Mouse (Mus musculus) embryonic facial prominence, embryonic 12.5 days (tissue): ENCODE data around the gene Stard5. TPM values are rescaled to one million over a fixed set of nuclear protein-coding genes. Genes with fewer than 3 reads are reported as not detected.

Experiments used
- ATAC-seq: fragments of 200-750 bp; cut with Nextera tagmentation; 2 replicates; pipeline ENCODE4 v1.8.0; 2017; ENCODE audit not compliant: insufficient number of reproducible peaks, insufficient read depth, low FRiP score, low TSS enrichment
- H3K27ac ChIP-seq: fragments of 300-500 bp; sonication (generic); 2 replicates; pipeline ENCODE4 v1.5.1; 2016; ENCODE audit warnings: mild to moderate bottlenecking
- H3K27me3 ChIP-seq: fragments of 300-500 bp; sonication (generic); 2 replicates; pipeline ENCODE4 v1.6.1; 2016; ENCODE audit warnings: mild to moderate bottlenecking, moderate library complexity
- H3K36me3 ChIP-seq: fragments of 300-500 bp; sonication (generic); 2 replicates; pipeline ENCODE4 v1.6.1; 2016; ENCODE audit warnings: mild to moderate bottlenecking
- H3K4me1 ChIP-seq: fragments of 300-500 bp; sonication (generic); 2 replicates; pipeline ENCODE4 v1.6.1; 2016
- H3K4me2 ChIP-seq: fragments of 300-500 bp; sonication (generic); replicated peaks from 2 replicates; pipeline ENCODE4 v1.6.1; 2016; ENCODE audit warnings: mild to moderate bottlenecking, moderate library complexity
- H3K4me3 ChIP-seq: fragments of 300-500 bp; sonication (generic); 2 replicates; pipeline ENCODE4 v1.5.1; 2016; ENCODE audit warnings: mild to moderate bottlenecking
- H3K9ac ChIP-seq: fragments of 300-500 bp; sonication (generic); 2 replicates; pipeline ENCODE4 v1.6.1; 2016; ENCODE audit warnings: mild to moderate bottlenecking, moderate library complexity
- H3K9me3 ChIP-seq: fragments of 300-500 bp; sonication (generic); 2 replicates; pipeline ENCODE4 v1.6.1; 2016; ENCODE audit warnings: mild to moderate bottlenecking, moderate library complexity
- WGBS: fragments of 180-500 bp; shearing (Covaris S2); methylation state at CpG from one replicate; pipeline ENCODE4 v1.1.7; 2016; 5-methylcytosine and 5-hydroxymethylcytosine counted together
- polyA plus RNA-seq: library from polyadenylated mRNA; unstranded; fragments of >200 nt; fragmentation: Nextera tagmentation; extraction: Ambion mirVana; gene quantifications from 2 replicates; pipeline ENCODE4 v1.2.1, GENCODE M21; 2016

Stard5 gene
- polyA plus RNA-seq, 1 experiment from 2014 or later = 25.7 TPM

DNA sequence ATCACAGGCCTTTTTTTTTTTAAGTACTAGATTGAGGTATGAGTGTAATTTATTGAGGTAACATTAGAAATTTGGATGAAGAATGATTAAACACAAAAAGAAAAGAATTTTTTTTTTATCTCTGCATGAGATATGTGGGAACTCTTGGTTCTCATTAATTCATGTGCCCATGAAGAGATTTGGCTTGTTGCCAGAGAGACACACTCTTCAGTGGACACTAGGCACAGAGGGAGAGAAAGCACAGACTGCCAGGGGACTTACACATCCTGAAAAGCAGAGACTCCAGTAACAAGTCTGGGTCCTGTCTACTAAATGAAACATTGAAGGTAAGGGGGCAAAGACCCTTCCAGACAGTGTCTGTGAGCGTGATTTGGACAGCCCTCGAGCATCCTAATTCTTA lies 4.0 kb downstream of the Stard5 start:
- no peak overlapping the region for H3K4me2 ChIP-seq
- no peaks in the 10 kb centered on the region for H3K9me3 ChIP-seq
- 94% methylated on average over 2 of the region's 2 CpGs for WGBS
- H3K27me3 ChIP-seq = no peaks in the 10 kb centered on the region
- no peak overlapping the region for H3K9ac ChIP-seq
- peaks cover 40% of the 10 kb centered on the region for H3K36me3 ChIP-seq
- H3K4me1 ChIP-seq = peaks cover 24% of the 10 kb centered on the region
- no peak for ATAC-seq
- H3K27ac ChIP-seq = no peak overlapping the region
- no peak overlapping the region for H3K4me3 ChIP-seq

DNA sequence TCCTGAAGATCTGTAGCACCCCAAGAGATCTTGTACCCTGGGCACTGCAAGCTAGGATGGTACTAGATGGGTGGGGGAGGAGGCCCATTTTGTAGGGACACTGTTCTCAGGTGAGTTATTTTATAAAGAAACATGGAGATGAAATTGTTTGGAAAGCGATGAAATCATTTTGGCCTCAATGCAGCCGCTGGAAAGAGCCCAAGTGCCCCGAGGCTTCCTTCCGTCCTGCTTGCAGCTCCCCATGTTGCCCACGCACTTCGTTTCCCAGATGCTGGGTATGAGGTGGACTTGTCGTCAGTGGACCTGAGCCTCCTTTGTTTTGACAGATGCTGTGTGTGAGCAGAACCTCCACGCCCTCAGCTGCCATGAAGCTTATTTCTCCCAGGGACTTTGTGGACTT lies 4.7 kb downstream of the Stard5 start:
- Histone ChIP-seq H3K27me3 (no peaks in the 10 kb centered on the region), H3K4me2 (no peak overlapping the region), H3K4me1 (peaks cover 18% of the 10 kb centered on the region), H3K36me3 (peaks cover 45% of the 10 kb centered on the region), H3K27ac (no peak overlapping the region), H3K9ac (no peak overlapping the region), H3K9me3 (no peaks in the 10 kb centered on the region), H3K4me3 (no peak overlapping the region)
- WGBS = 84% methylated on average over 8 of the region's 8 CpGs
- ATAC-seq = no peak

DNA sequence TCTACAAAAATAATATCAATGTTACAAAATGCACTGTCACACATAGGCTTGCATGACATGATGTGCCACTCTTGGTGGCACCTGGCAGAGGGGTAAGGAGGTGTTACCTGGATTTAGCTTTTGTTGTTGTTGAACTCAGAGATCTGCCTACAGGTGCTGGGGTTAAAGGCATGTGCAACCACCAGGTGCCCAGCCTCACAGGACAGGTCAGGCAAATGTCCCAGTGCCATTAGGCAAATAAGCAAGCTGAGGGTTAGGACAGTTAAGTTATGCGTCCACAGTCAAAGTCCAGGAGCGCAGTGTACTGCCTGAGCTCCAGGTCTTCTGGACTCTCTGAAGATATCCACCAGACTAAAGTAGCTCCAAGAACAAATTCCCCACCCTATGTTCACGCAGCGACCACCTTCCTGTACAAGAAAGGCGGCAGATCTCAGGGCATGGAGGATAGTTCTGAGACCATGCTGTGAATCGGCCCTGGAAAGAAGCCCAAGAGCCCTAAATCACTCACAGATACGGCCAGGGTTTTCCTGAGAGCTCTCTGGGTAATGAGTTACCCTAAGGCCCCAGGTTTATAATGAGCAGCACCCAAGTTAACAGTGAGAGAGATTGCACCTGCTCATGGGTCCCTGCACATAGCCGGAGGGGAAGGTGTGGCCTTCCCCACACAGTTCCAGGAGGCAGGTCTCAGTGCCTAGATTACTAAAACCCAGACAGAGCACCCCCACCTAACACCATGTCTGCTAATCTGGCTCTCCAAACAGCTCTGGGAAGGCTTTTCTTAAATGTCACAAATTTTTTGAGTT lies 6.2 kb downstream of the Stard5 start:
- H3K4me1 ChIP-seq = peaks cover 14% of the 10 kb centered on the region
- H3K4me2 ChIP-seq = no peak overlapping the region
- 95% methylated on average over 8 of the region's 8 CpGs for WGBS
- no peak for ATAC-seq
- peaks cover 47% of the 10 kb centered on the region for H3K36me3 ChIP-seq
- no peak overlapping the region for H3K9ac ChIP-seq
- no peaks in the 10 kb centered on the region for H3K9me3 ChIP-seq
- no peak overlapping the region for H3K27ac ChIP-seq
- H3K4me3 ChIP-seq = no peak overlapping the region
- H3K27me3 ChIP-seq = no peaks in the 10 kb centered on the region

DNA sequence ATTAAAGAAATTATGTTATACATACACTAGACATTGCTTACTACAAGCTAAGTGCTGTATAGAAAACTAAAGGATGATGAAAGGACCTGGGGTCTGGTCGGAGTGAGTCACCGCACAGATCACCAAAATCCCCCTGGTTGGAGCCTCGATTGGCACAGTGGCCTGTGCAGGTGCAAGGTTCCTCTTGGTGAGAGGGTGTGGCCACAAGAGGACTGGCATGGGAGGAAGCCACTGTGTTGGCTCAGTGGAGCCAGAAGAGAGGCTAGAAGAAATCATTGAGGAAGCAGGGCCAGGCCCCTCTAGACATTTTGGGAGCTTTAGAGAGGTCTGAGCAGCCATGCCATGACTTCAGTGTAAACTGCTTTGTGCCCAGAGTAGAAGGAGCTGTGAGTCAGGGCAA lies 7.3 kb downstream of the Stard5 start:
- Histone ChIP-seq H3K4me3 (no peak overlapping the region), H3K27me3 (no peaks in the 10 kb centered on the region), H3K9ac (no peak overlapping the region; the same call in 1 of the 2 replicates), H3K4me1 (peaks cover 3% of the 10 kb centered on the region), H3K4me2 (no peak overlapping the region), H3K9me3 (no peaks in the 10 kb centered on the region), H3K36me3 (peaks cover 49% of the 10 kb centered on the region), H3K27ac (no peak overlapping the region)
- WGBS = 82% methylated on average over 3 of the region's 3 CpGs
- no peak for ATAC-seq

DNA sequence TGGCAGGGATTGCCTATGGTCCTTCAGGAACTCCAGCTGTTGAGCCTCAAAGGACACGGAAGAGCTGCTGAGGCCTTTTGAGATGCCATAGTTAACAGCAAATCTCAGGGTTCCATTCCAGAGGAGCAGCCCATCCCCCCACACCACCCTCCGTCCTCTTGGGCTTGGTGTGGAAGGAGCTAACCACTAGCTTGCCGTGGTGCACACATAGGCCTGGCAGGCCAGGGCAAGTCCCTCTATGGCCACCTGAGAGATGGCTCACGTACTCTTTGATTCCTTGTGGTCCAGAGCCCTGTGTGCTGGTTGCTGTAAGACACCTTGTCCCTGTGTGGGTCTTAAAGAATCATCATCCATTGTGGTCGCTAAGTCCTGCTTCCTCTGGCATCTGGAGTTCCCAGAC lies 8.8 kb downstream of the Stard5 start:
- Histone ChIP-seq H3K4me2 (no peak overlapping the region), H3K27ac (no peak overlapping the region), H3K4me3 (no peak overlapping the region), H3K27me3 (no peaks in the 10 kb centered on the region), H3K9ac (no peak overlapping the region), H3K36me3 (peaks cover 49% of the 10 kb centered on the region), H3K4me1 (no peaks in the 10 kb centered on the region), H3K9me3 (no peaks in the 10 kb centered on the region)
- 87% methylated on average over 5 of the region's 5 CpGs for WGBS
- no peak for ATAC-seq

DNA sequence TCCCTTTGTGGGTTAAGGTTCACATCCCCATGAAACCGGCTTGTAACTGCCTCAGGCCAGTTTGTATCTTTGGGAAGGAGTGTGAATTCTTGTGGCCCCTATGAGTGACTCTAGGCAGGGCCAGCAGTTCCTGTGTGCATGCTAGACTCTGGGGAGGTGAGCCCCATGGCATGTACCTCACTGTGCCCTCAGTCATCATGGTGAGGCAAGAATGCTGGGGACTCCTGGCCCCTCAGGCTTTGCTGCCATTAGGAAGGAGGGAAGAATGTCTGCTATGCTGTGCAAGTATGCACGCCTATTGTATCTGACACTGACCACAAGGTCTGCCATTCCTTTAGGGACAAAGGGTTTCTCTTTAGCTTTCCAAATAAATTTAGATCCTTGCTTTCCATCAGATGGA lies 9.4 kb downstream of the Stard5 start:
- ATAC-seq = no peak

DNA sequence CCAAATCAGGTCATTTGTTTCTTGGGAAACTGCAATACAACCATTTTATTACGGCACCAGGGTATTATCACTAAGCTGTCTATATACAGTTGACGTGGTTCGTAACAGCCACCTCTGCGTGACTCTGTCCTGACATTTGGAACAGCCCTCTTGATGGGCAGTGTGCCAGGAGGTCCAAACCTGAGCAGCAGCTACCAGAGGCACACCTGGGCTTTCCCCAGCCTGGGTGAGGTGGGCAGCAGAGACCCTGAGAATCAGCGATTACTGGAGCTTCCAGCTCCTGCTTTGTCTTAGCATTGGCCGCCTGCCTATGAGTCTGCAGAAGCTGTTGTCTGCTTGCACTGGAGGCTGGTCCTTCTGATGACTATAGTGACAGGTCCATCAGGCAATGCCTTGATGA lies 11.8 kb downstream of the Stard5 start:
- Histone ChIP-seq H3K27me3 (no peaks in the 10 kb centered on the region), H3K36me3 (peaks cover 26% of the 10 kb centered on the region), H3K9ac (no peak overlapping the region), H3K27ac (no peak overlapping the region), H3K9me3 (no peaks in the 10 kb centered on the region), H3K4me1 (no peaks in the 10 kb centered on the region), H3K4me2 (no peak overlapping the region), H3K4me3 (no peak overlapping the region)
- no peak for ATAC-seq
- WGBS = 92% methylated on average over 6 of the region's 6 CpGs

More for the DNA sequence above, 9.4 kb downstream of the Stard5 start:
- Histone ChIP-seq H3K27me3 (no peaks in the 10 kb centered on the region), H3K27ac (no peak overlapping the region), H3K36me3 (peaks cover 45% of the 10 kb centered on the region), H3K9ac (no peak overlapping the region), H3K9me3 (no peaks in the 10 kb centered on the region), H3K4me3 (no peak overlapping the region), H3K4me2 (no peak overlapping the region), H3K4me1 (no peaks in the 10 kb centered on the region)
- 37% methylated on average over 2 of the region's 2 CpGs for WGBS

DNA sequence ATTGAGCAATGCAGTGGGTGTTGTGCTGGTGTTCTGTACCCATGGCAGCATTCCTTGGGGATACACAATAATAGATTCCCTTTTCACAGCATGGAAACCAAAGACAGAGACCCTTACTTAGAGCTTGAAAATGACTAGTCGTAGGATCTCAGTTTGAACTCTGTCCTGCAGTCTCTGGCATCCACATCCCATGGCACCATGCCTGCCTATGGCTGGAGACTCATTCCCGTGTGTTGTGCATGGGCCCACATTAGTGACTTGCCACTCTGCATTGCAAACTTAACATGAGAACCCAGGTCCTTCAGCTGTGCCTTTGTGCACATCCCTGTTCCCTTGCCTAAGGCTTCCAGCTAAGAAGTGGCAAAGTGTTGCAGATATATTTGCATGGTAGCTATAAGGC lies 13.0 kb downstream of the Stard5 start:
- Histone ChIP-seq H3K4me2 (no peak overlapping the region), H3K36me3 (peaks cover 14% of the 10 kb centered on the region), H3K9ac (no peak overlapping the region), H3K4me3 (no peak overlapping the region), H3K9me3 (no peaks in the 10 kb centered on the region), H3K27me3 (no peaks in the 10 kb centered on the region), H3K4me1 (no peaks in the 10 kb centered on the region), H3K27ac (no peak overlapping the region)
- 87% methylated on average over 2 of the region's 2 CpGs for WGBS
- ATAC-seq = no peak

DNA sequence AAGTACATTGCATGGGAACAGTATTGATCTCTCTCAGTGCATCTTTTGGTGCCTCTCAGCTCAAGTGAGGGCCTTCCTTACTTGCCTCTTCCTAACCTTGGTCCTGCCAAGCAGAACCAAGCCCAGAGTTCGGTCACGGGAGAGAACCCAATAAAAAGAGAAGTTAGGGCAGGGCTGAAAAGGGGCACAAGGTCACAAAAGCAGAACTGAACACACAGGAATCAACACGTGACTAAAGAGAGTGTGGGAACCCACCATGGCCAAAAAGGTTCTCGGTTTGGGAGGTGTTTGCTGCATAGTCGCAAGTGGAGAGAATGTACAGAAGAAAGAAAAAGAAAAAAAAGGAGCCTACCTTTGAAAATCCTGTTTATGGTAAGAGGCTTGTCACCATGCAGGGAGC lies 13.7 kb downstream of the Stard5 start:
- Histone ChIP-seq H3K36me3 (peaks cover 11% of the 10 kb centered on the region), H3K9ac (no peak overlapping the region), H3K4me1 (no peaks in the 10 kb centered on the region), H3K9me3 (no peaks in the 10 kb centered on the region), H3K4me2 (no peak overlapping the region), H3K27ac (no peak overlapping the region), H3K27me3 (no peaks in the 10 kb centered on the region), H3K4me3 (no peak overlapping the region)
- ATAC-seq = no peak
- 84% methylated on average over 5 of the region's 5 CpGs for WGBS

DNA sequence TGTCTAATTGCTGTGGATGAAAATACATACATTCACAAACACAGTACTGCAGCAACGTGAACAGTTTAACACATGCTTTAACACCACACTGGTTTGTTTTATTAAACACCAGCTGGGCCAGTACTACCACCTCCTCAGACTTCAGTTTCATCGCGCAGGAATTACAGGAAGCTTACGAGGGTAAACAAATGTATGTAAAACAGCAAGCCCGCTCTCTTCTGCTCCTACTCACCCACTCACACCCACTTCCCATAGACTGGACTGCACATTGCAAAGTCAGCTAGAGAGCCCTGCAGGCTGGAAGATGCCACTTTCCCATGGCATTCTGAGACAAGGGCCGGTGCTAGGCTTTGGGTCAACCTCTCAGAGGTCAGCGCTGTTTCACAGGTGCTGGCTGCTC lies 17.0 kb downstream of the Stard5 start:
- H3K27ac ChIP-seq = no peak overlapping the region
- no peaks in the 10 kb centered on the region for H3K36me3 ChIP-seq
- no peak for ATAC-seq
- no peak overlapping the region for H3K4me2 ChIP-seq
- H3K4me3 ChIP-seq = no peak overlapping the region
- no peaks in the 10 kb centered on the region for H3K4me1 ChIP-seq
- H3K9me3 ChIP-seq = no peaks in the 10 kb centered on the region
- H3K9ac ChIP-seq = no peak overlapping the region
- WGBS = 82% methylated on average over 7 of the region's 7 CpGs
- H3K27me3 ChIP-seq = no peaks in the 10 kb centered on the region

DNA sequence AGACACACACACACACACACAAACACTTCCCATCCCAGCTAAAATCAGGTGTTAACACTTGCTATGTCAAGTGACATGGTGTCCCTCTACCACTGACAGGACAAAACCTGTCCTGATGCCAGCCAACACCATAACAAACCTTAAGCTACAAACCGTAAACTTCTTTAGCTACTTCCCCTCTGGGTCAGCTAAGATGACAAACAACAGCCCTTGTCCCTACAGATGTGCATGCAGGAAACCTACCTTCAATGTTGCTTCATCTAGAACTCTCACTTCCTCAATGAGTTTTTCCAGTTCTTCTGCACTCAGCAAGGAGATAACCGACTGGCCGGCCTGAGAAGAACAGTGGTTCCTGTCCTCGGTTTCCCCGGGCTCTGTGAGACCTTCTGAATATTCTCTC lies 18.9 kb downstream of the Stard5 start:
- Histone ChIP-seq H3K4me1 (no peaks in the 10 kb centered on the region), H3K36me3 (no peaks in the 10 kb centered on the region), H3K9ac (no peak overlapping the region), H3K27ac (no peak overlapping the region), H3K4me3 (no peak overlapping the region), H3K4me2 (no peak overlapping the region), H3K9me3 (no peaks in the 10 kb centered on the region), H3K27me3 (no peaks in the 10 kb centered on the region)
- no peak for ATAC-seq
- WGBS = 88% methylated on average over 5 of the region's 5 CpGs

DNA sequence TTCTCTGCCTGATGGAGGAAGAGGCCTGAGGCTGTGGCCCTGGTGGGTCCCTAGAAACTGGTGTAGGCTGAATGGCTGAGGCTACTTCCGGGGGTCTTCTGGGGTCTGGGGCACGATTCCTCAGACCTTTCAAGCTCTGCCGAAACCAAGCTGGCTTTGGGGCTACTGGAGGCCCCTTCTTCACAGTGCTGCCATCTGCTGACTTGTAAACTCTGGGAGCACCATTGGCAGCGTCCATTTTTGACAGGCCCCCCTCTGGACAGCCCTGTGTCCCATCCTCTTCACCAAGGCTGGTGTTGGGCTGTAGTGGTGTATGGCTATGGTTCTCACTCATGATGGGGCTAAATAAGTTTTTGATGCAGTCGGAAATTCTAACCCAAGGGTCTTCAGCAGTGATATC lies 20.7 kb downstream of the Stard5 start:
- Histone ChIP-seq H3K9me3 (no peaks in the 10 kb centered on the region), H3K4me2 (no peak overlapping the region), H3K9ac (no peak overlapping the region), H3K4me1 (no peaks in the 10 kb centered on the region), H3K36me3 (no peaks in the 10 kb centered on the region), H3K27ac (no peak overlapping the region), H3K4me3 (no peak overlapping the region), H3K27me3 (no peaks in the 10 kb centered on the region)
- no peak for ATAC-seq
- WGBS = 78% methylated on average over 5 of the region's 5 CpGs
